Mouse (Mus musculus) frontal cortex, postnatal 14 days (tissue): Measurements from ENCODE around the gene Gfap.

Source experiments
- DNase-seq, 2 experiments: peaks; one replicate each; pipeline ENCODE4 v3.0.0; 2022; ENCODE audit warnings: low spot score in 2 of 2

The Gfap gene

DNA sequence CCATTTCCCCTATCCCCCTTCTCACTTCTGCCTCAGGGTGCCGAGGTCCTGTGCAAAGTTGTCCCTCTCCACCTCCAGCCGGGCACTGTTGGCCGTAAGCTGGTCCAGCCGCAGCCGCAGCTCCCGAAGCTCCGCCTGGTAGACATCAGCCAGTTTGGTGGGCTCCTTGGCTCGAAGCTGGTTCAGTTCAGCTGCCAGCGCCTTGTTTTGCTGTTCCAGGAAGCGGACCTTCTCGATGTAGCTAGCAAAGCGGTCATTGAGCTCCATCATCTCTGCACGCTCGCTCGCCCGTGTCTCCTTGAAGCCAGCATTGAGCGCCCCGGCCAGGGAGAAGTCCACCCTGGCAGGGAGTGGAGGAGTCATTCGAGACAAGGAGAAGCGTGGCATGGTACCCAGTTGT is 4.1 kb downstream of the Gfap start:
- no peak for DNase-seq

DNA sequence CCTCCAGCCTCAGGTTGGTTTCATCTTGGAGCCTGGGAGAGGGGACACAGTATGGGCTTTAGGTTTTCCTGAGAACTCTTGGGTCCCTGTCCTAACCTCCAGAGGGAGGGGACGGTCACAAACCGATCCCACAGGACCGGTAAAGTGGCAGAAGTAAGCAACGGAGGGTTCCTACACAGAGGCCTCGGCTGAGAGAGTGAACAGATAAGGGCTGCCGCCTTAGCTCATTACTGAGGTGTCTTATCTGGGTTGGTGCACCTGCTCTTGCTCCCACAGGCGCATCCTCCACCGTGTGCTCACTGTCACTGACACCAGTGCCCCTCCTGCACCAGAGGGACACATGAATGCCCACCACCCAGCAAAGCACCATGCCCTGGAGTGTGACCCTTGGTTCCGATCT is 4.9 kb downstream of the Gfap start:
- DNase-seq = no peak

DNA sequence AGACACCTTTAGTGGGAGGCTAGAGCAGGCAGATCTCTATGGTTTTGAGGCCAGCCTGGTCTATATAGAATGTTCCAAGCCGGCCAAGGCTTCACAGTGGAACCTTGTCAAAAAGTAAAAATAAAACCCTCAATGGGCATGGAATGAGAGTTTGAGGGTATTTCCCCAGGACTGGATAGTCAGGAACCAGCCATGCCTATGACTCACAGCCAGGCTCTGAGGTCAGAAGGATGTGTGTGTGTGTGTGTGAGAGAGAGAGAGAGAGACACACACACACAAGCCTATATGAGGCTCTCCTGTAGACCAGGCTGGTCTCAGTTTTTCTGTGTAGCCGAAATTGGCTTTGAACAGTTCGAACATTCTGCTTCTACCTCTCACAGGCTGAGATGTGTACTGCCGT is 6.0 kb downstream of the Gfap start:
- DNase-seq = no peak

DNA sequence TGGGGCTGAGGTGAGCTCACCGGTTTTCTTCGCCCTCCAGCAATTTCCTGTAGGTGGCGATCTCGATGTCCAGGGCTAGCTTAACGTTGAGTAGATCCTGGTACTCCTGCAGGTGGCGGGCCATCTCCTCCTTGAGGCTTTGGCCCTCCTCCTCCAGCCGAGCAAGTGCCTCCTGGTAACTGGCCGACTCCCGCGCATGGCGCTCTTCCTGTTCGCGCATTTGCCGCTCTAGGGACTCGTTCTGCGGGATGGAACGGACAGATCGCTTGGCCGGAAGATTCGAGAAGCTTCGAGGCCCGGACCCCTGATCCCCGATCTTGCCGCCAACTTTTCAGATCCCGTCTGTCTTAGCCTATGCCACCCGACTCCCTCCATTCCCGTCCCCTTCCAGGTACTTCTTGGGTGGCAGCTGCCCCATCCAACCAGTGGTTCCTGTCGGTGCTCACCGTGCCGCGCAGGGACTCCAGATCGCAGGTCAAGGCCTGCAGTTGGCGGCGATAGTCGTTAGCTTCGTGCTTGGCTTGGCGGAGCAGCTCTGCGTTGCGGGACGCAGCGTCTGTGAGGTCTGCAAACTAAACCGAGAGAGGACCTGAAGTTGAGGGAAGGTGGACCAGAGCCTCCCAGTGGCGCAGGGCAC is 7.6 kb downstream of the Gfap start:
- DNase-seq = no peak

DNA sequence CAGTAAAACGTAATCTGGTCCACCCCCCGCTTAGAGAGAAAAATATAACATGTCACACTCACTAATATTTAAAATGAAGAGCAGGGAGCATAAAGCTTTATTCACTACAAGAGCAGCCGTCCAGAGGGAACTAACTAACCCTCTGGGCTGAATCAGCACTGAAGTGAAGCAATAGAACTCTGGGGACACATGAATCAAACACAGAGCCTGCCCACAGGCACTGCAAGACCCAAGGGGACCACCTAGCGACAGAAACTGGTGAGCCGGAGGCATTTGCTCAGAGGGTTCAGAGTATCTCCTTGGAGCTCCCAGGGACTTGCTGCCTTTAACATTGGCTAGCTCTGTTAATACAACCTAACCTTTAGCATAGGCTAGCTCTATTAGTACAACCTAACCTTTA is 10.6 kb downstream of the Gfap start:
- no peak for DNase-seq

DNA sequence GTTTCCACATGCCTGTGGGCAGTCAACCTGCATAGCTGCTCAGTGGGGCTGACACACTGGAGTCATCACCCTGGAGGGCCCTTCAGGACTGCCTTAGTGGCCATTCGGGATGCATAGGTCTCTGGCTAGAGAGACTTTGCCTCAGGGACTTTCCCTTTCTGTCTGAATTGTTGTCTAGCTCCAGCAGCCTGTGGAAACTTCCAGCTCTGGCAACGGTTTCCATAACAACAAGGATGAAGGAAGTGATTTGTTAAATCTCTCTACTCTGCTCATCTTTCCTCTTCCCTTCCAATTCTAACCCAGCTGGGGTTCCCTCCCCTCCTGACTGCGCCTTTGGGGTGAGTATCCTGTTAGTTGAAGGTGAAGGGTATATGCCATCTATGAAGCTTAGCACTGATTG is 12.6 kb downstream of the Gfap start:
- DNase-seq = peak in 1 of 2 experiments; percentile 35

DNA sequence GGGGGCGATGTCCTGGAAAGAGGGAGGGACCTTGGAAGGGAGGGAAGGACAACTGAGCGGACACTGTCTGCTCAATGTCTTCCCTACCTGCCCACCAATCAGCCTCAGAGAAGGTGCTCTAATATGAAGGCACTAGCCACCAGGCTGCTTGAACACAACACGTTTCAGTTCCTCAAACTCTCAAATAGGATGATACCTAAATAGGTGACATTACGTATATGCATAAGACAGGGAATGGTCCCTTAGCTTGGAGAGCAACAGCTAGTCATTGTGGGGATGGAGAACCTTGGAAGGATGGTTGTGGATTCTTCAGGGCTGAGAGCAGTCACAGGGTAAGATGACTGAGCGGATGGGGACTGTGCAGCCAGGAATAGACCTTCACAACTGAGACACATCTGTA is 13.3 kb downstream of the Gfap start:
- no peak for DNase-seq

DNA sequence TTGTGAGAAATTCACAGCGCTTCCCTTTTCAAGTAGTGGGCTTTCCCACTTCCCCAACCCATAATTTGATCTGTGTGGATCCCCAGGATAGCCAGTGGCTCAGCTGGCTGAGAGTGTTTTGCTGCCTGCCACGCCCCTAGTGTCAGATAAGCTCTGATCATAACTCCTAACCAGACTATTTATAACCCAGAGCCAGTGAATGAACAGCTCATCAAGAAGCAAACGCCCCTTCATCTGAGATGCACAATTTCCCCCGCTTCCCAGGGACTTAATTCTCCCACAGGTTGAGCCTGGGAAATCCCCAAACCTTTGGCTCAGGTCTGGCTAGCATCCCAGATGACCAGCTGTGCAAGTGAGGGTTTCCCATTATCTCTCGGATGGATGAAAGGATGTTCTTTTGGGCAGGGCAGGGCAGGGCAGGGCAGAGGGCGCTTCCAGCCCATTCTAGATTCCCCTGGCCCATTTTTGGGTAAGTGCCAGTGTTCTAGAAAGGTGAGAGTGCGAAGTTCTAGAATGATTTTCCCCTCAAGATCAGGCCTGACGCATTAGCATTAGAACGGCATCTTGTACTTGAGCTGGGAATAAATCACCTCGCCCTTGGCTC is 16.0 kb downstream of the Gfap start, which contains the start of gene Fam187a:
TSS of gene Fam187a (plus strand) at position 554 of the 604 bp plus-strand sequence.
- no peak for DNase-seq

DNA sequence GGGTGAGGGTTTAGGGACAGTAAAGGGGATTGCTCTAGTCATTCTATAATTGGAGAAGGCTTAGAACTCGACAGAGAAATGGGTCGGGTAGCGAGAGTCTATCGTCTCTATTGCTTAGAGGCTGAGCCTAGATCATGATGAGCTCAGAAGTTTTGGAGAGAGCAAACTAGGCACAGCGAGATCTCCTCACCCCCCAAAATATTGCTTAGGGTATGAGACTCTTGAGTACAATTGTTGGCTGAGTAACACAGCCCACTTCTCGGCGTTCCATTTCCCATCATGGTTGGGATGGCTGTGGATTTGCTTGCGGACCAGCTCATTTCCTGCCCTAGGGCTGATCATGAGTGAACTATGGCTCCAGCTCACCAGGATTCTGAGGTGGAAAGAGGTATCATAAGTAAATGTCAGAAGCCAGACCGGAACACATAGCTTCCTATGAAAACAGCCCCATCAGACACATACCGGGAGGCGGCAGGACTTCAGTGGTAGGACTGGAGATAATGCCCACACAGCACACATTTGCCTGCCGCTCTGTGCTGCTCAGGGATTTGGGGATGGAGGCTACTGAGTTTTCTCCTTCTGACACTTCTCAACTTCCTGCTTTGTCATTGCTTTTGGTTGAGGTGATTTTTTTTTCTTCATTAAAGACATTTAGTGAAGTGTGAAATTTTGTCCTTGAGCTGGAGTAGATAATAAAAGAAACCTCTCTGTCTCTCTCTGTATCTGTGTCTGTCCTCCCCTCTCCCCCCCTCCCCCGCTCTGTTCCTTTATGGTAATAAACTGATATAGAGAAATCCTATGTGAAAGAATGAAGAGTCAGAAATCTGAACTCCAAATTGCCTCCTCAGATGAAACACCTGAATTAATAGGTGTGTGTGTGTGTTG is 19.2 kb downstream of the Gfap start:
- no peak for DNase-seq

DNA sequence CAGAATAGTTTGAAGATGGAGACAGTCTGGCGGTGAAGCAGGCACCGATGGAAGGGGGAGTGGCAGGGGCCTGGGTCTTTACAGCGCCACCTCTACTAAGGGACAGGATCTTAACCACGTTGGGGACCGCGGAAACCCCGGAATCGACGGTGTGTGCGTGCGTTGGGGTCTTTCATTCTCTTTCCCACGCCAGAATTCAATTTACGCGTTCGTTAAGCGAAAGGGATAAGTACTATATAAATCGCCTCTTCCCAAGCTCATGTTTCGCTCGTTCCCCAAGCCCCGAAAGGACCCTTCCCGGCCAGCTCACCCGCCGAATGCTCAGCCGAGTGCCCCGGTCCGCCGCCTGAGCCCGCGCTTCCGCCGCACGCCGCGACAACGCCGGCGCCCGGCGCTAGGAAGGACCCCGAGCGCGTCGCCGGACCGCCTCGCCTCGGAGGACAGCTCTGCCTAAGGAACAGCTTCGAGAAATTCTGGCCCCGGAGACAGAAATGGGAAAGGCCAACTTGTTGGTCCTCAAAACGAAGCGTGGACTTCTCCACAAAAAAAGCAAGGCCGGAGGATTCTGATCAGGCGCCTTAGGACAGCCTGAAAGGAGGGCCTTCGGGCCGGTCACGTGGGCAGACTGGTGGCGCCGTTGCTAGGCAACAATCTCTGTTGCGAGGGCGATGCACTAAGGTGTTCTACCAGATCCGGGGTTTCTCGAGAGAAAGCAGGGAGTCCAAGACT is 20.0 kb downstream of the Gfap start, which contains the start of the genes Eftud2 and Ccdc103:
TSS of gene Eftud2 (minus strand) at position 401 of the 729 bp plus-strand sequence.
TSS of gene Ccdc103 (plus strand) at position 620 of the 729 bp plus-strand sequence.
- DNase-seq = peak; percentile 90 to 92

DNA sequence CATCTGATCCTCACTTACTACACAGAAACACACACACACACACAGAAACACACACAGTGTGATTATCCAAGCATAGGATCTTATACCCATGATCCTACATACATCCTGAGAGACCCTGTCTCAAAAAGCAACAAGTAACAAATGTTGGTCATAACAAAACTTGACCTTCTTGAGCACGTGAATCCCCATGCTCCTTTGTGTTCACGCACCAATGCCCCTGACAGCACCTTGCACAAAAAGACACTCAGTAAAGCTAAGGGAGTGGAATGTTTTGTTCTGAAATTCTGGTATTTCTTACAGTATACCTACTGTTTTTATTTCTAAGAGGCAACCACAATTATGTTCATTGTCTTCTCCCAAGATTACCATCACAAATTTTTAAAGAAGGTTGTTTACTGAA is 21.2 kb downstream of the Gfap start:
- no peak for DNase-seq

DNA sequence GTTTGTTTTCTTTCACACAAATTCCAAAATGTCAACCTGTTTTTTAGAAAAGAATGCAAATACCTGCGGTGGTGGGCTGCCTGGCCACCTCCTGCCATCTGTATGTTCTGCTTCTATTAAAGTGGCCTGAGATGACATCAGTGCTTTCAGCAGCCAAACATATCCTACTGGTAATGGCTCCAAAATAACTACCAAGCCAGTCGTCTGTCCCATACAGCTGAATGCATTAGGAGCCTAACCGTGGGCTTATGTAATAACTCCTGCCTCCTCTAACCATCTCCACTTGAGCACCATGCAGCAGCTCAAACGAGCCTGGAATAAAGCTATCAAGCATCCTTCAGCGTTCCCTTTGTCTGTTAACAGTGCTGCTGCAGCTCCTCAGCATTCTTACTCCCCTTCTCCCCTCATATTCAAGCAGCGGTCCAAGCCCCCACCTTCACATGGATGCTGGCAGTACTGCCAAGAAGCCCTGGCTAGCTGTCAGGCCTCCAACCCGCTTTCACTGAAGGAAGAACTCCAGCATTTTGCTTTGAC is 25.8 kb downstream of the Gfap start:
- peak in 1 of 2 experiments; percentile 46 for DNase-seq

DNA sequence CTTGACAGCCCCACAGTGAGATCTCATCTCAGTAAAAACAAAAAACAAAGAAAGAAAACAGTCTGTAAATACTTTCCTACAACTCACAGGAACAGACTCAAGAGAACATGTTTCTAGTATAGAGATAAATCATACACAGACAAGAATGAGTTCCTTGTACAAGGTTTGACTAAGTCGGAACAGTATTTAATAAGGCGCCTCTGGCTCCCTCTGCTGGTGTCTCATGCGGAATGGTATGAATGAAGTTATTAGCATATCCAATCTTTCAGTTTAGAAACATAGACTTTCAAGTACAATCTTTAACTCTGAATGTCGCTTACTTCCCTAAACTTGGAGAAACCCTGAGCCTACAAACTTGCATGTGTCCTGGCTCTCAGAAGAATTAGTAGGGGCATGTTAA is 36.4 kb downstream of the Gfap start:
- DNase-seq = peak in 1 of 2 experiments; percentile 64

DNA sequence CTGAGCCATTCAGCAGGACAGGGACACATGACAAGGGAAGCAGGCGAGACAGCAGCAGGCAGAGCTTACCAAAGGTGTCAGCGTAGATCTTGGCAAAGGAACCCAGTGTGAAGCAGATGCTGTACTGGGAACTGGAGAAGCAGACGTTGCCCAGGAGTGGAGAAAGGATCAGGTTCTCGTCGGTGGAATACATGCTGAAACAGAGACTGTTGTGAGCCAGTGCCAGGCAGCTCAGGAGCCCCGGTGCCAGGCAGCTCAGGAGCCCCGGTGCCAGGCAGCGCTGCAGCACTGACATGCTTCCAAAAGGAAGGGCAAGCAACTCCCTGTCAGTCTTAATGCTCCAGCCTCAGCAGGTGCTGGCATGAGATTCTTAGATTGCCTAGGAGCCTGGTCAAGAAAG is 40.8 kb downstream of the Gfap start:
- DNase-seq = no peak

DNA sequence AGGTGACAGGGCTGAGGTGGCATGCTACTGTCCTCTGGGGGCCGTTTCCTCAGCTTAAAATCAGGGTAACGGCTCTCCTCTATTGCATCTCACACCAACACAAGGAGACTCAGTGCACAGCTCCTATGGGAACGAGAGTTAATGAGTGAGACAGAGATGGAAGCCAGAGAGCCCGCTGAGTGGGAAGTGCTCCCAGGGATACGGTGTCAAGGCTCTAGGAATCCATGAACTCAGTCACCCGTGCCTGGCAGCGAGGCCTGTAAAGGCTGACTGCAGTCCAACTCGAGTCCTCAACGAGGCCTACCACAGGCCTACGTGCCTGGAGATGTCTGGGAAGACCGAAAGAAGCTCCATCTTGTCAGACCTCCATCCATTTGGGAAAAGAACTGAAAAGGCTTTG is 41.8 kb downstream of the Gfap start:
- DNase-seq = no peak

DNA sequence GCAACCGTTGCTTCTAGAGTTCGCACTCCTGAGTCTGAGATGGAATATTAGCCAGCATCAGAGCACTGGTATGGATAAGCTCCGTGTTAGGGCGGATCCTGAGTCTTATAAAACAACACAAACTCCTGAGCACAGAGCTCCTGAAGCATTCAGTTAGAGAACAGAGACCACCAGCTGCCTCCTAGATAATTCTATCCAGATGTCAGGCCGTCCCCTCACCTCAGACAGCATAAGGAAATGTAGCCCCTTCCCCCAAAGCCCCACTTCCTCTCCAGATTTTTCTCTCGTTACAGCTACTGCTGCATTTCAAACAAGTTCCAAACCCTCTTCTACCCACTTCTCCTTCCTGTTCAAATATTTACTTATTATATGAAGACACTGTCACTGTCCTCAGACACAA is 44.8 kb downstream of the Gfap start:
- DNase-seq = no peak

DNA sequence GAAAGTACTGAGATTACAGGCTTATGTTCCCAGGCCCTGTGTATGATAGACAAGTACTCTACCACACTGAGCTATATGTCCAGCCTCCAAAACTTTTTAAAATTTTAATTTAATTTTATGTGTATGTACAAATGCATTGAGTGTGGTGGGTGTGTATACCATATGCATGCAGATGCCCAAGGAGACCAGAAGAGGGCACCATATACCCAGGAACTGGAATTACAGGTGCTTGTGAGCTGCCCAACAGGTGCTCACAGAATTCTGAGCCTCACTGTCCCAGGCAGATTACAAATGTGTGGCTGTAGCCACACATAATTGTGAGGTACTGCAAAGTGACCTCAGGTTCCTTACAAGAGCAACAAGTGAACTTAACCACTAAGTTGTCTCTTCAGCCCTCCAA is 47.0 kb downstream of the Gfap start:
- no peak for DNase-seq

DNA sequence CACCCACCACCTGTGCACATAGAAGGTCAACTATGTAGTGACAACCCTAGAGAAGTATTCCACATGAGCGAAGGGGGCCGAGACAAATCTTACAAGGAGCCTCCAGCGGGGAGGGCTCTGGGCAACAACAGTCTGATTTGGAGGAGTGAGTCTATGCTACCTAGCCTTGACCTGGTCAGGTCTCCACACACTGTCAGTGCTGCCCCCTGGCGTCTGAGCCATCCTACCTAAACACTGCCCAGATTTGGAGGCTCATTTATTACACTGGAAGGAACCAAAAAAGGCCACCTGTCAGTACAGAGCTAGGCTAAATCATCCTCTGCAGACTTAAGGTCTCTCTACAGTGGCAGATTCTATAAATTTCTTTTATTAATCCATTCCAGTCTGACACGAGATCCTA is 48.8 kb downstream of the Gfap start:
- no peak for DNase-seq

DNA sequence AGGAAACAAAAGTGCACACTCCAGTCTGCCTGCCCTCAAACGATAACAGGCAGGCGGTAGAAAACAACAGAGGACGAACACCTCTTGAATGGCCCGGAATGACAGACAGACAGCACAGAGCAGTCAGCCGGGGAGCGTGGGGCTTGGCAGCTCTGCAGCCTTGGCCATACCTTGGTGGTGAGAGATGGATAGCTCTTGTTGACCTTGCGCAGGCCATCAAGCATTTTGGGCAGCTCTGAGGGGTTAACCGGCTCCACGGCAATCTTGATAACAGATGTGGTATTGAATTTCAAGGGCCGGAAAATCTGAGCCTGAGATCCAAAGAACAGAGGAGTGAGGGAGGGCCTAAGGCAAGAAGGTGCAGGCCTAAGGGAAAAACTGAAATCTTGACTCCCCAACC is 54.8 kb downstream of the Gfap start:
- DNase-seq = no peak

DNA sequence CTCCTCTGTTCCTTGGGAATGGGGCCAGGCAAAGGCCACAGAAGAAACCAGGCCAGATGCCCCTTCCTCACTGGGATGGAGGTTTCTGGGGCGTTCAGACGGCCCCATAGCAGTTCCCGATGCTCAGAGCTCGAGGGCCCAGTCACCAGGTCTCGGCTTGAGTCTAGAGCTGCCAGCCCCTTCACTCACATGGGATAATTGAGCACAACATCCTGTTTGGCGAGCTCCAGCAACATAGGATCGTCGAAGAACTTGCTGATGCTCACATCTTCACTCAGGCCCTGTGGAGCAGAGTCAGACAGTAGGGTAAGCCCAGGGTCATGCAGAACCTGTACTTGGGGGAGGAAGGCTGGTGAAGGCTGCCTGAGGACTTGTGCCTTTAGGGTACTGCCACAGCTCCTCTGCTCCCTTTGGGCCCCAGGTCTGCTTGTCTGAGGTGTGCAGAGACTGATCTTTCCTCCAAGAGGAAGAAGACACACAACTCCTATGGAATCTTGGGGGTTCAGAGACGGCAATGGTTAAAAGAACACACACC is 62.0 kb downstream of the Gfap start:
- no peak for DNase-seq

DNA sequence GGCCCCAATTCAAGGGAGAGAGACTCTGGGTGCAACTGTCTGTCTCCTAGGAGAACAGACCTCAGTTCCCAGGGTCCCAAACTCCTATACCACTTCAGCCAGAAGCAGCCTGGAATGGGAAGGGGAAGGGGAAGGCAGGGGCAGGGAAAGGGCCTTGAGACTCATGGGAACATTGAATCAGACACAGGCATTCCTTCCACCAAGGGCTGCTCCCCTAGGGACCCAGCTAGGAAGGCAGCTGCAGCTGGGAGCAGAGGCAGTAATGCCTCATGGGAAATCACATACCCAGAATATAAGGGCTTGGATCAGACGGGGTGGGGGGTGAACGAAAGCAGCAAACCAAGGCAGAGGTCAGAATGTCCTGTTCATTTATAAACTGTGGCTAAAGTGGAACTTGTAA is 62.6 kb downstream of the Gfap start:
- DNase-seq = no peak
